Mouse (Mus musculus): ENCODE data around the gene Itgb6.

Gene Itgb6

DNA sequence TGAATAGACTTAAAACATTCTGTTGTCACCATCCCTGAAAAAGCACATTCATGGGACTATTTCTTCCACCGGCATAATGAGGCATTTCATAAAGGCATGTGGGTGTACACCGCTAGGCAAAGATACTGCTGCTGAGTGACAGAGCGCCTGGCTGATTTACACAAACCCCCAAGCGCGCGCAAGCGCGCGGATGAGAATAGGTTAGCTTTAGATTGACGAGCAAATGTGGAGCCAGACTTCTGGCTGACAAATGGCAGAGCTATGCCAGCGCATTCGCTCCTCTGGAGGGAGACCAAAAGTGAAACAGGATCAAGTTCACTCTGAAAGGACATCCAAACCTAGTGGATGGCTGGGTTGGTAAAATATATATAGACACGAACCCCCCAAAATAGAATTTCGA lies at the start of gene Itgb6:
TSS of gene Itgb6 (minus strand) at position 130 of the 400 bp plus-strand sequence.
- no peak for DNase-seq (ENCODE audit: low spot score)

DNA sequence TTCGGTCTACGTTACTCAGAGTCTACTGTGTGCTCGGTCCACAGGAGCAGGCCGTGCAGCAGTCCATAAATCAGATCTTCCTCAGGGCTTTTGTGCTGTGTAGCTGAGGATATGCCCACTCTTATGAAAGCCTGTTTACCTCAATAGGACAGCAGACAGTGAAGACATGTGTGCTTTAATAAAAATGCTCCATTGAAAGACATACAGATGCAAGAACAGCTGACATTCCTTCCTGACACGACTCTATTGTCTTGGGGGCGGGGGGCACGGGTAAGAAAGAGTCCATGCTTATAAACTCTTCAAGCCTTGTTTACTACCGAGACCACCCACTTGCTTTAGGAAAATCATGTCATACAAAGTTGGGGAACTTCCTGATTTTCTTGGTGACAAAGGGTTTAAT lies 44.0 kb upstream of the Itgb6 start:
- DNase-seq (ENCODE audit: low spot score), result no peak

DNA sequence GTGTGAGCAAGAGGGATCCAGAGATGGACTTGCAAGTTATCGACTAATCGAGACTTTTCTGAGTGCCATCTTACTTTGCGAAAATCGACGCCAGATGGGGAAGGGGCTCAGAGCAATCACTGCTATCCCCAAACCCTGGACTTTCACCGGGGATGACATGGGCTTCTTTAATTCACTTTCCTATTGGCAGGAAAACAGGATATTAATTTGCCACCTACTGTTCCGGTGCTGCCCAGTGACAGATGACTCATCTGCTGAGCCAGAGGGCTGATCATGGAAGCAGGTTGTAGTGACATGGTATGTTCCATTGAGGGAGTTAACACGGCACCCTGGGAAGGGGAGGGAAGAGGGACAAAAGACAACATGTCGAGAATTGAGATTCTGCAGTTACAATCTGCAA lies 33.8 kb upstream of the Itgb6 start:
- DNase-seq (ENCODE audit: low spot score), result peak; percentile 31

DNA sequence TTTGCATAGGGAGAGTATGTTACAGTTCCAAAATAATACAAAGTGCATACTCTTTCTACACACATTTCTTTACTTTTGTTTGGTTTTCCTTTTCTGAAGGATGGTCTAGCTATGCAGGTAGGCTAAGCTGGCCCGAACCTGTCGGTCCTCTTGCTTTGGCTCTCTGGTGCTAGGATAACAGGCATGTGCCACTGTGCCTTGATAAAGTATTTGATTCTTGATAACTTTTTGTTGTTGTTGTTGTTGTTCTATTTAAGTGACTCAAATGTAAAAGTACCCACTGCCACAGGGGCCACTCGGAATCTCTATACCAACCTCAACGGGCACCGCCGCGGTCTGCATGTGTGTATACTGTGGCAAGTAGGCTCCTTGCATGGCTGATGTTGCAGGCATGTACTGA lies 32.7 kb upstream of the Itgb6 start:
- no peak for DNase-seq (ENCODE audit: low spot score)

DNA sequence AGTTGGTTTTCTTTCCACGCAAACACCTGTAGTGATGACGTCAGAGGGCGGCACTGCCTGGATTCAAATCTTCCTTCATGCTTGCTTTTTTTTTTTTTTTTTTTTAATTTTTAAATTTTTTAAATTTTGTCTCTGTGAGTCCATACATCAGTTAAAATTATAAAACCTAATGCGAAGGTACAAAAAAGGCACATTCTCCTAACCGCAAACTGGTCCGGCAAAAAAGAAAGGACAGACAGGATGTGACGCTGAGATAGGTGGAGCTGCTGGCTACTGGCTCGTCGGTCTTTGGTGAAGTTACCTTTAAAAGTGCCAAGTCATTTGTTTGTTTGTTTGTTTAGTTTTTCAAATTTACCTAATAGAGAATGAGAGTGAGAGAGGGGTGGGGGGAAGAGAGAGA lies 28.8 kb upstream of the Itgb6 start:
- DNase-seq (ENCODE audit: low spot score), result no peak

DNA sequence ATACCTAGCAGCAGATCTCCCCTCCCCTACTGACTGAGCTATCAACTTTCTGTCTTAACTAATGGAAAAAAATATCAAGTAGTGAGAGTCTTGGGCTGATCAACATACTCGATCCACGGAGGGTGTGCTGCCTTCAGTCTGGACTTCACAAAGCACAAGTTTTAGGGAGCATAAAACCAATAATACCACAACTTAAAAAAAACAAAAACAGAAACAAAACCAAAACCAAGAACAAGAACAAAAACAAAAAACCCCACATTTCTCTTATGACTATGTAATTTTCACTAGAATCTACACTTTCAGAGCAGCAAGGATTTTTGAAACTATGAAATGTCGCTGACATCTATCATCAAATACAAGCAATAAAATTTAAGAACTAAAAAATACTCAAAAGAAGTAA lies 28.1 kb upstream of the Itgb6 start:
- DNase-seq (ENCODE audit: low spot score), result no peak

DNA sequence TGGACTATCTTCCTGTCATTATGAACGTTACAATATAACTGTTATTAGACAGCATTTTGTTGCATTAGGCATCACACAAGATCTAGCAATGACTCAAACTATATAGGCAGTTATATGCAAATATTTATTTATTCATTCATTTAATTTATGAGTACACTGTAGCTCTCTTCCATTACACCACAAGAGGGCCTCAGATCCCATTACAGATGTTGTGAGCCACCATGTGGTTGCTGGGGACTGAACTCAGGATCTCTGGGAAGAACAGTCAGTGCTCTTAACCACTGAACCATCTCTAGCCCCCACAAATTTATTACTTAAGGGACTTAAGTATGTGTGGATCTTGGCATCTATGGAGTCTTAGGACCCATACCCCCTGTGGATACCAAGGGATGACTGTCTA lies 26.1 kb upstream of the Itgb6 start:
- peak; percentile 23 for DNase-seq (ENCODE audit: low spot score)

DNA sequence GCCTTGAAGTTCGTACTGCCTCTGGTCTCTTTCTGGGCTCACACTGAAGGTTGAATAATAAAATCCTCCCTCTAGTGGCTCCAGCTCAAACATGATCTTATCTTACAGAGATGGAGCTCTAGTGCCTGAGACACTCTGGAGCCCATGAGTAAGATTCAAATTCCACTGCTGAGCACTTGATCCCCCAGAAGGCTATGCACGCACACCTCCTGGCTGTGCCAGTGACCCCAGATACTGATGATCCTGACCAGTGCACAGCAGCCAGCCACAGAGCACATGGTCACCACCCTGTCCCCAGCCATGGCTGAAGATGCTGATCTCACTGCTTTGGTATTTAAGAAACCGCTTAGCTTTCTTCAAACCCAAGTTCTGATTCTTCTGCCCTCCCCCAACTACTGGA lies 25.1 kb upstream of the Itgb6 start:
- DNase-seq (ENCODE audit: low spot score), result peak; percentile 27

DNA sequence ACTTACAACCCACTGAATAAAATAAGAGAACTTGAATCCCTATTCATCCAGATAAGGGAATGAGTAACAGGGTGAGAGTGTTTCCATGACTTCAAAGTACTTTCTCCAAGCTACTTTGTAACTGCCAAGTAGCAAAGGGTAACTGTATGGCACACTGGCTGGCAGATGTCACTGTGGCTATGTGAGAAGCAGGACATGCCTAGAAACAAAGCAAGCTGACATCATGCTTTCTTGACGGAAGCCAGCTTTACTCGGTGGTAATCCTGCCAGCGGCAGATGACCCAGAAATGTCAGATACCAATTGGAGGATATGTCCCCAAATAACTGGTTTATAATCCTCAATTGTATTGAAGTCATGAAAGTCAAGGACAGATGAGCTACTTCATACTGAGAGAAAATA lies 22.2 kb upstream of the Itgb6 start:
- no peak for DNase-seq (ENCODE audit: low spot score)

DNA sequence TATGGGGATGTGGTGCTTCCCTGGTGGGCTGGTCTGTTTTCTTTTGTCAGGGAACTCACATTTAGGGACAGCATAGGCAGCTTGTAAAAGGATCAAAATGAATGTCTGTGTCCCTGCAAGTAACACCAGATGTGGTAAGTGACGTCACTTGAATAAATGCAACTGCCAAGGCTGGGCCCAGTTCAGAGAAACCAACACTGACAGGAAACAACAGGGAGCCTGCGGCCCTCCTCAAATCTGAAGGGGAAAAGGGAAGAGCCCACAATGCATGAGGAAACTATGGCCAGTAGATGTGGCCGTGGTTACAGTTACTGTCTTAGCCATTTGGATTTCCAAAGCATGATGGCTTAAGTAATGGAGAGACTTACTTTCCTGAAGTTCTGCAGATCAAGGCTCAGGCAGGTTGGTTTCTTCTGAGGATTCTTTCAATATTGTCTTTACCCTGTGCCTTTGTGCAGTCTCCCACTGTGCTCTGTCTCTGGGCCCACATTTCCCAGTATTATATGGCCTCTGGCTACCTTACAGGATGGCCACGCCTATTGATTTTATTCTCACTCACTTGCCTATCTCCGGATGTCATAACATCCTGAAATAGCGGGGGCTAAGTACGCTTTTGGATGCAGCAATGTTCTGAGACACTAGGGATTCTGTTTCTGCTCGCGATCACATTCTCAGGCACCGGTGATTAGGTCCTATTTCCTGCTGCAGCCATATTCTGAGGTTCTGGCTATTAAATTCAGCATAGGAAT lies 17.1 kb upstream of the Itgb6 start:
- DNase-seq (ENCODE audit: low spot score), result no peak

DNA sequence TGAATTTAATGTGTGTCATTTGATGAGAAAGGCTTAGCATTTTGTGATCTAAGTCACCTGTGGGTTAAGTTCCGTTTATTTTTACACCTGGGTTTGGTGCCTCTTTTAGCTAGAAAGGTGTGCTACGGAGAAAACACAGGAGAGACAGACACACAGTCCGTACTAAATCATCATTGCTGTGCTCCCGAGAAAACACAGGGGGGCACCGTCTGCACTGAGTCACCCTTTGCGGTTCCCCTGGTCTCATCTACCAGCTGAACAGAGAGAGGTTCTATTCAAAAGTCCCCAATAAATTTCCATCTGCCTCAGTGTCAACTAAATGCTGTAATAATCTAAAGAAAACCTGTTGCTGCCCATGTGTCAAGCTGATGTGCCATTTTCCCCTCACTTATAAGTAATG lies 8.5 kb upstream of the Itgb6 start:
- no peak for DNase-seq (ENCODE audit: low spot score)

DNA sequence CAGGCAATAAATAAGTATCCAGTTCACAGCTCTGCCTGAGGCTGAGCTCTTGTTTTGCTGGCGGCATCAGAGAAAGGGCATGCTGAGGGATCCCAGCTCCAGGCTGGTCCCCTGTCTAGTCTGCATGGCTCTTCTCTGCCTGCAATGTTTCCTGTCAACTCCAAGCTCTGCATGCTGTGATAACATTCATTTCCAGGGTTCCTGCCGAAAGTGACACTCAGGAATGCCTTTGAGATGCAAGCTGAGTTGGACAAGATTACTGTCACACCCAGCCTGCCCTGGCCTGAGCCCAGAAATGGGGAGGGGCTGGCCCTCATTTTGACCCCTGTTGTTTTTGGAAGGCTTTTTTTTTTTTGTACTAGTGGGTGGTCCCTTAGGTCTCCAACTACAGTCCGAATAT lies 7.6 kb upstream of the Itgb6 start:
- no peak for DNase-seq (ENCODE audit: low spot score)

DNA sequence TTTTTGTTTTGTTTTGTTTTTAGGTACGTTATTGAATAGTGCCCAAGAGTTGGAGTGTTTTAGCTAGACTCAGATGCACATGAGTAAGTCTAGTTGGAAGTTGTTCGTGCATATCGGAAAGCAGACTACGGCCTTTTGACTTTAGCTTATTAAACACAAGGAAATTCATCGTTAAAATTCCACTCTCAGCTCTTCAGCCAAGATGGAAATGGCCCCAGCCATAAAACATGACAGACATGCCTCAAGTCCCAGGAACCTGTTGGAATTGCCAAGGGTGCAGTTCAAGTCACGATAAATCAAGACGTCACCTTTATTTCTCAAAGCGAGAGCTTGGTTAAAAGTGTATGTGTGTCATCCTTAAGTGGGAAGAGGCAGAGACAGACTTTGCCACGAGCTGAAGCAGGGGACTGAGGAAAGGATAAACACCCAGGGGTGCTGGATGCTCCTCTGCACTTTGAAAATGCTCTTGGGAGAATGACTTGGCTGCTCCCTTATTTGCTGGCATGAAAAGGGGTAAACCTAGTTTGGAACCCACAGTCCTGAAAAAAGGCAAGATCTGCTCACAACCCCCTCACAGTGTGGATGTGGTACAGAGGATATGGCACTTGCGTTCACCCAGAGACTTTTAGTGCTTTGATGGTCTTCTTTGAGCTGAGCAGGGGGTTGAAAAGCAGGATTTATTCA lies 6.6 kb upstream of the Itgb6 start:
- DNase-seq (ENCODE audit: low spot score), result no peak

DNA sequence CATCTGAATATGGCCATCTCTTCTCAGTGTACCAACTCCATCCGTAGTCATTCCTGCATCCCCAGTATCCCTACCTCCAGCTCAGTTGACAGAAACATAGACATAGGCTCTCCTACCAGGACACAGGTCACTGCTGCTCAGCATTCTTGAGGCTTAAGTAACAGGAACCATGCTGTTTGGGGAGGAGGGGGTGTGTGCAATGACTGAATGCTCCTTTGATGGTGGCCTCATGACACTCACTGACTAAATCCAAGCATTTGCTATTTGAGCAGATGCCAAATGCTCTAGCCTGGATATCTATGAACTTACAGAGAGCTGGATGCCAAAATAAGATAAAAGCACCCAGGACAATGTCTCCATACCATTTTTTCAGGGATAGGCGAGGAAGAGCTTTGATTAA lies 2.2 kb upstream of the Itgb6 start:
- no peak for DNase-seq (ENCODE audit: low spot score)

DNA sequence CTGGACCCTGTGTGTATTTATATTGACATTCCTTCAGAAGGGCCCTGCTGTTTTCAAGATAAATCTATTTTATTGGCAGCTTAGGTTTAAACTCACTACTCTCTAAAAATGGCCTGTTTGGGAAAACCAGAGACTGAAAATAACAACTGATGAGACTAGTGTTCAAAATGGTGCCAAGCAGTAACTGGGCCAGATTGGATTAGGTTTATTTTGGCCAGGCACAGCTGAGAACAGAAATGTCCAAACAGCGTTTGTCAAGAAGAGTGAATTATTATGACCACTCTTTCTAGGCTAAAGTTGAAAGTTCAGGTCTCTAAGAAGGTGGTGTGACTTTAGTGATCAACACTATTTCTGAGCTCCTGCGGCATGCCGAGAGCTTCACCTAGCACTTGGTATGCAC lies 524 bp upstream of the Itgb6 start:
- no peak for DNase-seq (ENCODE audit: low spot score)

DNA sequence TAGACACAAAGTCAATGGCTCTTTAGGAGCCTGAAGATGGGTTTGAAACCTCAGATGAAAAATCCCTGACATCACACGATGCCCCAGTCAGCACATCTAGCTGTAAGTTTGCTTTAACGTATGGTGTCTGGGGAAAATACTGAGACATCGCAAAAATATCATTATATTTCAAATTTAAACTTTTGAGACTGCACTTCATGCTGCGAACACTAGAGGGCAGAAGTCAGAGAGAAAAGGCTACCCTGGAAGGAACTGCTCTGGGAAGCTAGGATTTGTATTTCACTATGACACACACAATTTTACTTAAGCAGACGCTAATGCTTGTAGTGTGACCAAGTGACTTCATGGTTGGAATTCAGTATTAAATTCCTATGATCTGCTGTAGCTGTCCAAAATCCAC lies 1.5 kb downstream of the Itgb6 start:
- DNase-seq (ENCODE audit: low spot score), result peak; percentile 44

DNA sequence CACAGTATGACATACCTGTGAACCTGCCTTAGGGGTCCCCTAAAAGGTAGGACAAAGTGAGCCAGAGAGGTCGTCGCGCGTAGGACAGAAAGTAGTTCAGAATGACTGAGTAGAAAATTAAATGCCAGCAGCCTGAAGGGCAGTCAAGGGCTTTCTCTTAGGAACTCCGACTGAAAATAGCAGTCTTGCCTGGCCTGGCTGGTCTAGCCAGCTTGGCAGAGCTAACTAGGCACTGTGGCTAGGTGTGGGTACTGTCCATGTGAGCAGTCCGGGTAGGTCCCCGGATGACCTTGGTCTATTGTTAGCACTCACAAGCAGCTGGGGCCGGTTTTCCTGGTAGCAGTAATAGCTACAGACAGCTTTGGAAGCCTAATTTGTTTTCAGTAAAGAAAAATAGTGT lies 2.2 kb downstream of the Itgb6 start:
- DNase-seq (ENCODE audit: low spot score), result no peak

DNA sequence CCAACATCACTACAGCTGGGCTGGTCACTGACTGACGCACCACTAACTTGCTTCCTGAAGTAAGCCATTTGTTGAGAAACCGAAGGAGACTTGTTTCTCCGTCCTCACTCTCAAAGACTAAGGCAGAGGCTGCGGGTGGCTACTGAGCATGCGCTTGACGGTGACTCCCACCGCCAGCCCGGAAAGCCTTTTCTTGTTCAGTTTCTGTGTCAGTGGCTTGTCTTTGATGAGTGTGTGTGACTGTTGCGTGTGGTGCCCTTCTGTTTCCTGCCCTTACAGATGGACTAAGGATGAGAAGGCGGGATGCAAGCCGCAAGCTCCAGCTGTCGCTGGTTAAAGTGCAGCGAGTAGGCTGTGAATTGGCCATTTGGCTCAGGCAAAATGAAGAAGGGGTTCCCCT lies 5.1 kb downstream of the Itgb6 start:
- DNase-seq (ENCODE audit: low spot score), result no peak

DNA sequence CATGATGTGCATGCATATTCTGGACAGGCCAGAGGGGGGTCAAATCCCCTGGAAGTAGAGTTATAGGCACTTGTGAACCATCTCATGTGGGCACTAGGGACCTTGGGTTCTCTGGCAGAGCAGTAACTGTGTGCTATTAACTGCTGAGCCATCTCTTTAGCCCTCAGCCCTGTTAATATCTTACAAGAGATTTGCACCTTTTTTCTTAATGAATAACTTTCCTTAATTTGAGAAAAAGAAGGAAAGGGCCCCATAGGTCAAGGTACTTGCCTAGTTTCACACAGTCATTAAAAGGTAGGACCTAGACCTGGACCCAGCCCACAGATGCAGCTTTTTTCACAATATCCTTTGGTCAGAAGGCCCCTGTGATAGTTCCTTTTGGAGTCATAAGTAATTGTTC lies 5.9 kb downstream of the Itgb6 start:
- DNase-seq (ENCODE audit: low spot score), result no peak

DNA sequence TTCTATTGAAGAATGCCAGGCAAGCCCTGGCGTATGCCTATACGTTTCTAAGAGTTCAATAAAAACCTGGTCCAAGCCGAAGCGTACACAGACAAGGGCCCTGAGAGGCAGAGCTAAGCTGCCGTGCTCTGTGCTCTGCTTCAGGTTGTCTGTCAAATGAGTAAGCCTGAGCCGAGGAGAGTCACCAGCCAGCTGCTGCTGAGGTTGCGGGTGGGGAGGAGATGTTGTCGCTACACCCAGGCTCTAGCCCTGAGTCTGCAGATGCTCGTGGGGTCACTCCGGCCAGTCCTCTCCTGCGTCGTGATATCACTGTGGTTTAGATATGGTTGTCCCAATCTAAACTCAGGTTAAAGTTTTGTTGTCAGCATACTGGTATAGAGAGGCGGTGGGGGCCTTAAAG lies 6.7 kb downstream of the Itgb6 start:
- no peak for DNase-seq (ENCODE audit: low spot score)

DNA sequence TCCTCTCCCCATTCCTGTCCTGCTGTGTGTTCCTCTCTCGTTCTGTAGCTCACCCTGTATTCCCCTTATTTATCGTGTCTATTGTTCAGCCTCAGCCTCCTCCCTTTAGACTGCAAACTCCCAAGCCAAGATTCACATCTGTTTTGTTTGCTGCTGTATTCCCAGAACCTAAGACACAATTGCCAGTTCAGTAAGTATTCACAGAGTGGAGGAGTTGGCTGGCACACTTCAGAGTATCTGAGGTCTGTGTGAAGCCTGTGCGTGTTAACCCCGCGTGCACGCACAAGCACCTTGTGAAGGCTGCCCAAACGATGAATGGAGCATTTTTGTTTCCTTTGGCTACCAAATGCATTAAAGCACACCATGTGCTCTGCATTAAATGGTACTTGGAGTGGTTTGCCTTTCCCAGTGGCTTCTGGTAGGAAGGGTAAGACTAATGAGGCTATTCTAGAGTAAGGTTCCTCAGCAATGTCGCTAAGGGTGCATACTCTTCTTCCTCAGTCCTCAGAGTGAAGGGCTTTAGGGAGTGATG lies 7.4 kb downstream of the Itgb6 start:
- no peak for DNase-seq (ENCODE audit: low spot score)

DNA sequence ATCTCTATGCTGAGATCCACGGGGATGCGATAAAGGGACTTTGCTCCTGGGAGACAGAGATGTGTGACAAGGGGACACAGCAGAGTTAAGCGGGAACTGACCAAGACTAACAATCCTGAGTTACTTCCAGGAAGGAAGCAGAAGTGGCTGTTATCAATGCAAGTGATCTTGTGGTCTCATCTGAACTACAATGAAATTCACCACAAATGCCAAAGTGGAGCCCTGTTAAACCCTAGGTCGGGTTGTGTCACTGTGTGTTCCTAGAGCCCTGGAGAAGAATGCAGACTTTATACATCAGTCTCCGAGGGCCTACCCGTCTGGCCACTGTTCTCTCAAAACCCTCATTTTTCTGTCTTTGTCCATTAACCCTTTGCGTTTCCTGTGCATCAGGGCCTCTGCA lies 8.0 kb downstream of the Itgb6 start:
- DNase-seq (ENCODE audit: low spot score), result peak; percentile 35

DNA sequence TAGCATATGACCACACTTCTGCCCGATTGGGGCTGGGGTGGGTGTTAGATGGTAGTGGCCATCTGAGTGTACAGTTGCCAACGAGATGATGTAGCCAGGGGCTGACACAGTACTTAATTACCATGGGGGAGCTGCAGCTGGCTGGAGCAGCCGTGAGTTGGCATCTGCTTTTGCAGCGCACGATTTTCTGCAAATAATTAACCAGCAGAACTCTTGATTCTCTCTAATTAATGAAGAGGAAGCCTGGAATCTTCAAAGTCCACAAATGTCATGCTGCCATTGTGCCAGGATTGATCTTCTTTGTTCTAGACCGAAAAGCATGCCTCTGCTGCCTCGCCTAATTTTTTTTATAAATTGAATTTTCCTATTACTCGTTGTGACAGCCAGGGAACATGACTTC lies 8.6 kb downstream of the Itgb6 start:
- peak; percentile 64 for DNase-seq (ENCODE audit: low spot score)

DNA sequence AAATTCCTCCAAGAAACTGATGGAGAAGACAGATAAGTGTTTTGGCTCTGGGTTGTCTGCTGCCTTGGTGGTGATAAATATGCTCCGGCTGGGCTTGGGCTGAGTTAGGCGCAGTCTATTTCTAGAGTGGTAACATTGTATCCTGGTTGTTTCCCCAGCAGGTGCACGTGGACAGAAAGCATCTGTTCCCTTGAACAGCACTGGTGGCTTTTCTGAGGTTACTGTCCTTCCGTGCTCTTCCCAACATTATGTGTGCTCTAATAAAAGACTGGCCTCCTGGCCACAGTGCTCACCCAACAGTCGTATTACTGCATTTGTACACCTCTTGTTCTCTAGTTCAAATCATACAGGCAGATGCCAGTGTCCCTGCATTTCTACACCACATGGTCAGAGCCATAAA lies 9.6 kb downstream of the Itgb6 start:
- no peak for DNase-seq (ENCODE audit: low spot score)

All from MN1 (cell line).